In the genomic region with DNA sequence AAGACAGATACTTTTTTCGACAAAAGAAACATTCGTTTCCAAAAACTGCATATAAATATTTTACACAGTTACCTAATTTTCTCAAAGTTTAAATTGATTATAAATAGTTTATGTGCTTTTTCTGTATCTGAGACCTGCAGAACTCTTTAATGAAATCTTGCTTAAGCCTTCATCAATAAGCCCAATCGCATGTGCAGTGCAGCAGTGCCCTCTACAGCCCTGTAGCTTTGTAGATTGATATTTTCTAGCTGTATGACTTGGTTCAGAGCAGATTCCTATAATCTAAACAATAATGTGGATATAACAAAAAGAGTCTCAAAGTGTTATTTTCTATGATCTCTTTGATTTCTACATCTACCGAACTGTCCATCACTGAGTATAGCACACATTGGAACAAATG, we compare ENCODE assay signal across 8 mouse cellular contexts.
DNase-seq lines count a peak whose midpoint lies in the region; ATAC-seq lines count a peak whose summit lies in the region.

No protein-coding gene starts in this region.

- no peak overlapping the region for H3K4me2 ChIP-seq in hindbrain, embryonic 11.5 days (replicated peaks; ENCODE audit: low read depth, low read length)
- no peak overlapping the region for H3K4me2 ChIP-seq in hindbrain, embryonic 13.5 days

- no peaks in the 10 kb centered on the region for H3K9me3 ChIP-seq in hindbrain, embryonic 11.5 days (ENCODE audit: control insufficient read depth, low read length)
- no peaks in the 10 kb centered on the region for H3K9me3 ChIP-seq in hindbrain, embryonic 13.5 days

- no peaks in the 10 kb centered on the region for H3K4me1 ChIP-seq in hindbrain, embryonic 11.5 days (replicated peaks; ENCODE audit: control insufficient read depth, insufficient read depth, low read length)
- no peaks in the 10 kb centered on the region for H3K4me1 ChIP-seq in hindbrain, embryonic 13.5 days (replicated peaks)

- H3K36me3 ChIP-seq in hindbrain, embryonic 11.5 days (ENCODE audit: control insufficient read depth, insufficient read depth, low read length) = no peaks in the 10 kb centered on the region
- H3K36me3 ChIP-seq in hindbrain, embryonic 13.5 days = no peaks in the 10 kb centered on the region

- DNase-seq in hindbrain, embryonic 11.5 days (ENCODE audit: low spot score) = peak; percentile 31
- peak; percentile 66 to 68 for DNase-seq in cerebellum, postnatal 14 days
- DNase-seq in kidney, adult 8-10 months = peak; percentile 3 to 64
- peak; percentile 48 for DNase-seq in left cerebral cortex, postnatal 4 days
- DNase-seq in spleen, postnatal 14 days (ENCODE audit: low spot score in 2 of 2) = no peak
- no peak for DNase-seq in gastrocnemius, postnatal 36 days

- H3K27ac ChIP-seq in hindbrain, embryonic 11.5 days (ENCODE audit: low read depth, low read length) = no peak overlapping the region
- H3K27ac ChIP-seq in hindbrain, embryonic 13.5 days = no peak overlapping the region

- no peak overlapping the region for H3K9ac ChIP-seq in hindbrain, embryonic 11.5 days (ENCODE audit: low read depth, low read length)
- no peak overlapping the region for H3K9ac ChIP-seq in hindbrain, embryonic 13.5 days

- ATAC-seq in hindbrain, embryonic 11.5 days (ENCODE audit: low FRiP score) = no peak
- ATAC-seq in hindbrain, embryonic 13.5 days (ENCODE audit: low FRiP score) = no peak
- no peak for ATAC-seq in erythroid progenitor cell, adult 5-6 weeks (replicated peaks; ENCODE audit: low FRiP score, poor library complexity, severe bottlenecking)

- no peaks in the 10 kb centered on the region for H3K27me3 ChIP-seq in hindbrain, embryonic 11.5 days (ENCODE audit: control insufficient read depth, insufficient read depth, low read length)
- H3K27me3 ChIP-seq in hindbrain, embryonic 13.5 days = no peaks in the 10 kb centered on the region

- no peak overlapping the region for H3K4me3 ChIP-seq in hindbrain, embryonic 11.5 days (ENCODE audit: low read depth, low read length)
- H3K4me3 ChIP-seq in hindbrain, embryonic 13.5 days = no peak overlapping the region

- intact Hi-C loops in left cerebral cortex, postnatal 4 days (cut with DNase I) = no loop called here
- intact Hi-C loops in gastrocnemius, postnatal 36 days (cut with DNase I) = no loop called here

- WGBS in hindbrain, embryonic 11.5 days = 91% methylated on average over 4 of the region's 4 CpGs
- 89% methylated on average over 4 of the region's 4 CpGs for WGBS in hindbrain, embryonic 13.5 days

Comparison
In these comparisons a context has a peak if more than half of its experiments do, and no peak if none do; other contexts are left out.
1. DNase-seq: peak in hindbrain, embryonic 11.5 days (single experiment), cerebellum, postnatal 14 days (2 of 2), kidney, adult 8-10 months (2 of 2) and left cerebral cortex, postnatal 4 days (single experiment); none in spleen, postnatal 14 days (0 of 2) and gastrocnemius, postnatal 36 days (0 of 2).